Mouse (Mus musculus) urinary bladder, postnatal 25 days (tissue): Measurements from ENCODE around the gene Fchsd2.

Experiments used
- DNase-seq: peaks from one replicate; pipeline ENCODE4 v3.0.0; 2022; ENCODE audit warnings: low spot score

The Fchsd2 gene

GRCm38 (mm10) chr7:101316591-101317001 is 223.9 kb downstream of the Fchsd2 start:
- no peak for DNase-seq

GRCm38 (mm10) chr7:101317014-101317413 is 224.4 kb downstream of the Fchsd2 start, which contains the start of gene Stard10:
Stard10 (plus strand) TSS chr7:101317086.
- DNase-seq = no peak

DNA sequence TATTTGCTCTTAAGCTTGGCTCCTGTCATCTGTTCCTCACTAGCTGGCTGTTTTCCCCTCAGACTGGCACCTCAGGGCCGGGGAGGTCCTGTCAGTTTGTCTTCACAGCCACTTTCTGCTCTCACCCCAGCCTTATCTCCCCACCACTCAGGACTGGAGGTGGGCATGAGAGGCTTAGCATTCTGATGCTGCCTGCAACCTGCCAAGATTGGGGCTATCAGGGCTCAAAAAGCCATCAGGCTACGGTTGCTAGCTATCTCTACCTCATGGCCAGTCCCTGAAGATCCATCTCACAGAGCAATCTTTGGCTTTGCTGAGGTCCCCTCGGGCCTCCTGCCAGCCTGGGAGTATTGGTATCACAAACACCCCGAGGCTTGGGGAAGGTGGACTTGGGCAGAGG is 226.2 kb downstream of the Fchsd2 start:
- DNase-seq = no peak

DNA sequence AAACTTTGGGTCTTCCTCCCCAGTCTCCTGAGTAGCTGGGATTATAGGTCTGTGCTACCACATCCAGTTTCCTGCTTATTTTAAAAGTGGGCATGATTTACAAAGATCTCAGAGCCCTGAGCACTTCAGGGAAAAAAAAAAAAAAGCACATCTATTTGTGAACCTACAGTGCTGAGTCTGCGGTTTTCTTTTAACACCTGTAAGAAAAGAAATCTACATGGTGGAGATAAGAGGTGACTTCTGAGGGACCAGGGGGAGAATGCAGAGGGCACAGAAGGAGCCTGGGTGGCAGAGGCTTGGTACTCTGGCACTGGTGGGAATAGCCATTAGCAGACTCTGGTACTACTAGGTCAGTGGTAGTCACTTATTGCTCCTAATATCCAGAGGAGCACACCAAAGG is 227.1 kb downstream of the Fchsd2 start:
- no peak for DNase-seq

DNA sequence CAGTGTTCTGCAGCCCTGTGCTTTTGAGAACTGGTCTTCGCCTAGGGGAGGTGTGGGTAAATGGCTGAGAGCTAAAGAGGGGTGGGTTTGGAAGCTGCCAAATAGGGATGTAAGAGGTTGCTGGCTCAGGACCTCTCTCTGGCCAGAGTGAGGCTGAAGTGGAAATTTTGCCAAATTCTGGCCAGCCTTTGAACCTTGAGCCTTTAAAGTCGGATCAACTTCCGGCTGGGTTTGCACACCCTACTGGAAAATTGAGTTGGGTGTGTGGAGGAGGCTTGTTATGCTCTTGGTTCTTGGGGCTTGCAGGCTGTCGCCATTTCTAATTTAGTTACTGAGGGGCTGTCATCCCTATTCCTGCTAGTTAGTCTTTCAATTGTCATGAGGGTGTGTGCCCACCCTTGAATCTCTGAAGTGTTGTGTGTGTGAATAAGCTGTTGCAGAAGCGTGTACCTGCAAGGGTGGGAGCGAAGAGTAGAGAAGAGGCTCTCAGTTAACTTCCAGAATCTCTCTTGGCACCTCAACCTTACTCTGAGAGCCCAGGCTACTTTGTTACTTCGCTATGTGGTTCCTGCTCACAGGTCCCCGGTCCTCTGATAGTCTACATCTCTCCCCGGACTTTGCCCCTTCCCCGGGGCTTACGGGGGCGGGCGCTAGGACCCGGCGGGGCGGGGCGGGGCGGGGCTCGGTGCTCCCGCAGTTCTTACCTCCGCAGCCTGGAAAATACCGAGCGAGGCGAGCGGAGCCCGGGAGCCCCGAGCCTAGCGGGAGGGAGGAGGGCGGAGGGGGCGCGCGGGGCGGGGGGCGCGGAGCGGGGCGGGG is 227.9 kb downstream of the Fchsd2 start:
- peak; percentile 26 for DNase-seq

GRCm38 (mm10) chr7:101321218-101321827 is 228.7 kb downstream of the Fchsd2 start:
- peak; percentile 54 for DNase-seq

DNA sequence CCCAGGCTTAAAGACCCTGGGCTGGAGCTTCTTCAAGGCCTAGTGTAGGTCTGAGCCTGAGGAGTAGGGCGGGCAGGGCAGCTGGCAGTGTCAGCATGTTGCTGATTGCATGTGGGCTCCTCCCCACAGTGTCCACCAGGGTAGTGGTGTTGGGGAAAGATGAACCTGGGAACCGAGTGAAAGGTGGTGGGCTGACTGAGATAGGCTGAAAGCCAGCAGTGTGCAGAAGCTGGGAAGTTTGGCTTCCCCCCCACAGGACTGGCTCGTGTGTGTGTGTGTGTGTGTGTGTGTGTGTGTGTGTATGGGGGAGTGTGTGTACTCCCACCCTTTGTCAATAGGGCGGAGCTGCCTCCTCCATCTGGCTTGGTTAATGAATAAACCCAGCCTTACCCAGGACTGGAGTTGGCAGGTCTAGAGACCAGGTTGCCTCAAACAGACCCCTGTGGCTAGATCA is 230.5 kb downstream of the Fchsd2 start:
- no peak for DNase-seq

GRCm38 (mm10) chr7:101324142-101324962 is 231.7 kb downstream of the Fchsd2 start:
- DNase-seq = no peak

DNA sequence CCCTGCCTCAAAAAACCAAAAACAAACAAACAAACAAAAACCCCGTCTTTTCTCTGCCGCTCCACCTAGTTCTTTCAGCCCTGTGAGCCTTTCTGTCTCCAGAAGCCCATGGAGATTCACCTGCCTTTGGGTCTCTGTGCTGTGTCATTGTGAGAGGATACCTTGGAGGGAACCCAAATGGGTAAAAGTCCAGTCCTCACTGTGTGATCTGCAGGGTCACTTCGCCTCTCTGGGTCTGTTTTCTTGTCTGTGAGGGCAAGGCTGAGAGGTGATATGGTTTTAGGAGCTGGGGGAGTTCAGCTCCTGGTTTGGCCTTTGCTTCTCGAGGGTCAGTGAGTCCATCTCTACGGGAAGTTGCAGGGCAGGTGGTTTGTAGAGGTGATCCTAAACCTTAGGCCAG is 233.3 kb downstream of the Fchsd2 start:
- DNase-seq = no peak

GRCm38 (mm10) chr7:101327263-101327662 is 234.6 kb downstream of the Fchsd2 start:
- no peak for DNase-seq

- DNase-seq = no peak
Measured at GRCm38 (mm10) chr7:101327786-101328185, 235.1 kb downstream of the Fchsd2 start.

GRCm38 (mm10) chr7:101328621-101329158 is 236.0 kb downstream of the Fchsd2 start:
- DNase-seq = no peak

- DNase-seq = no peak
Measured at GRCm38 (mm10) chr7:101329606-101330005, 236.9 kb downstream of the Fchsd2 start.

DNA sequence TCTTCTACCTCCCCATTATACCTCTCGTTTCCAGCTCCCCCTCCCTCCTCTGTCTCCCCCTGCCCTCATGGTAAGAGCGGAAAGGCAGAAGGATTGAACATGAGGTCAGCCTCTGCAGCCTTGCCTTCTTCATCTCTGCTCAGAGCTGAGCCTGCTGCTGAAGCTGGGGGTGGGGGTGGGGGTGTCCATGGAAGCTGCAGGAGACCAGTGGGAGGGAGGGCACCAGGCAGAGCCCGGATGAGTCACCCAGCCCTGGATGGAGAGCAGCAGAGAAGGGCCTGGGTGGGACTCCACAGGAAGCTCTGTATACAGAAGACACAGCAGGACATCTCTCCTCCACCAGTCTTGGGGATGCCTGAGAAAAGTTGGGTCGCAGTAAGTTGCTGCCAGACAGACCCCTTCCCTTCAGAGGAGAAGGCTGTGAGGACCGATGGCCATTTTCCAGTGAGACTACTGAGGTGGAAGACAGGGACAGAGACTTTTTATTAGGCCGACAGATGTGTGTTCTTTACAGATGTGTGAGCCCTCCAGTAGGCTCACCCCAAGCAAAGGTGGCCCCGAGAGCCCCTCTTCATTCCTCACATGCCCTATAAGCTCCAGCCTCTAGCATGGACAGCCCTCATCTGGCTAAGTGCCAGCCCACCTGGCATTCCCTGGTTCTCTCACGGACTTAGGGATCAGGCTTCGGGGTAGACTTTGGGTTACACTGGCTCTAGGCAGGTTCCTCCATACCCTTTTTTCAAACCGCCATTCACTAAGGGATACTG is 237.6 kb downstream of the Fchsd2 start:
- no peak for DNase-seq

GRCm38 (mm10) chr7:101330841-101331173 is 238.1 kb downstream of the Fchsd2 start:
- no peak for DNase-seq

DNA sequence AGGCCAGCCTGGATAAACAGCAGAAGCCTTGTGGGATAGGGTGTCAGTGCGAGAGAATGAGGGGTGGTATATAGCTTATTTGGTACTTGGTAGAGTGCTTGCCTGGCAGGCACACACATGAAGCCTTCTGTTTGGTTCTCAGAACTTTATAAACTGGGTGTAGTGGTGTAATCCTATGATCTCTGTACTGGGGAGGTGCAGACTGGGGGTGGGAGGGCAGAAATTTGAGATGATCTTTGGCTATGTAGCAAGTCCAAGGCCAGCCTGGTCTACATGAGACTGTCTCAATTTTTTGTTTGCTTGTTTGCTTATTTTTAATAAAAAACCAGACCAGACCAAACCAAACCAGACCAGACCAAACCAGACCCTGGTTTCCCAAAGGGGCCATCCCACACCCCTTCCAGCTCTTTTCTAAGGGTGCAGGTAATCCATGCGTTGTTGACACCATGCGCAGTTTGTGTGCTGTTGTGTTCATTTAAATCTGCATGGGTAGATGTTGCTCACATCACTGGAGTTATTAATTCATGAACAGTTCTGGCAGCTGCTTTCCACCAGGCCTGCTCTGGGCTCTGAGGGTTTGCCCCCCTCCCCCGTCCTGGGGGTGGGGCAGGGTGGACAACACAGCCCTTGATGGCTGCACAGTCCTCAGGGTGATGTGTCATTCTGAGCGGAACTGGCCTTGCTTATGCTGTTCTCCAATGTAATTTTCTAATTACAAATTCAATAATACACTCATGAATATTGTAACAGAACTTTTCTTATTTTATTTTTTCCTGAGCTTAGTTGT is 239.6 kb downstream of the Fchsd2 start:
- no peak for DNase-seq
